Mouse (Mus musculus) kidney, postnatal 4 days (tissue): ENCODE data around the gene Gkap1.

Experiments used
- DNase-seq, 2 experiments: peaks; one replicate each; pipeline ENCODE4 v3.0.0; 2021; ENCODE audit warnings: mixed read lengths in 2 of 2

The Gkap1 gene

GRCm38 (mm10) chr13:58197981-58198640 is 77.4 kb downstream of the Gkap1 start:
- no peak for DNase-seq

GRCm38 (mm10) chr13:58197211-58197610 is 78.3 kb downstream of the Gkap1 start:
- DNase-seq = no peak

GRCm38 (mm10) chr13:58194908-58195307 is 80.6 kb downstream of the Gkap1 start:
- no peak for DNase-seq

- DNase-seq = no peak
These were observed 82.3 kb downstream of the Gkap1 start for GRCm38 (mm10) chr13:58193221-58193620.

GRCm38 (mm10) chr13:58192146-58192545 is 83.4 kb downstream of the Gkap1 start:
- DNase-seq = no peak

- DNase-seq = no peak
These were observed 84.0 kb downstream of the Gkap1 start for GRCm38 (mm10) chr13:58191516-58191915.

- DNase-seq = no peak
These were observed 86.0 kb downstream of the Gkap1 start for GRCm38 (mm10) chr13:58189473-58189872.

- peak; percentile 94 for DNase-seq
These were observed 87.1 kb downstream of the Gkap1 start for GRCm38 (mm10) chr13:58188412-58188811.

GRCm38 (mm10) chr13:58187751-58188150 is 87.7 kb downstream of the Gkap1 start:
- DNase-seq = no peak

GRCm38 (mm10) chr13:58186281-58186680 is 89.2 kb downstream of the Gkap1 start:
- DNase-seq = no peak

GRCm38 (mm10) chr13:58184111-58184510 is 91.4 kb downstream of the Gkap1 start:
- no peak for DNase-seq
